Mouse (Mus musculus): ENCODE measurements around the gene Tyms. TPM values are rescaled to one million over a fixed set of nuclear protein-coding genes. Genes with fewer than 3 reads are reported as not detected.

Gene Tyms
- polyA plus RNA-seq, 1 experiment from 2014 or later = 303 TPM

GRCm38 (mm10) chr5:30112533-30113068 is 39.2 kb upstream of the Tyms start:
- Histone ChIP-seq H3K4me1 (replicated peaks; ENCODE audit: control insufficient read depth, insufficient read depth, low read length) (peaks cover 34% of the 10 kb centered on the region), H3K9me3 (ENCODE audit: control insufficient read depth, low read length) (no peaks in the 10 kb centered on the region), H3K27me3 (ENCODE audit: control insufficient read depth, insufficient read depth, low read length) (peaks cover 22% of the 10 kb centered on the region), H3K9ac (ENCODE audit: low read length) (no peak overlapping the region), H3K4me2 (ENCODE audit: low read depth, low read length, severe bottlenecking) (no peak overlapping the region), H3K27ac (ENCODE audit: low read depth, low read length) (no peak overlapping the region), H3K4me3 (ENCODE audit: low read depth, low read length) (no peak overlapping the region), H3K36me3 (ENCODE audit: control insufficient read depth, insufficient read depth, low read length) (no peaks in the 10 kb centered on the region; the same call in 1 of the 2 replicates)
- DNase-seq (ENCODE audit: low spot score) = no peak
- WGBS = 85% methylated on average over 3 of the region's 3 CpGs
- no peak for ATAC-seq (replicated peaks; ENCODE audit: low FRiP score)

- H3K4me1 ChIP-seq (replicated peaks; ENCODE audit: control insufficient read depth, insufficient read depth, low read length) = peaks cover 41% of the 10 kb centered on the region
- H3K27ac ChIP-seq (ENCODE audit: low read depth, low read length) = no peak overlapping the region
- H3K9ac ChIP-seq (ENCODE audit: low read length) = no peak overlapping the region
- DNase-seq (ENCODE audit: low spot score) (no peak), ATAC-seq (replicated peaks; ENCODE audit: low FRiP score) (no peak)
- no peaks in the 10 kb centered on the region; the same call in 1 of the 2 replicates for H3K36me3 ChIP-seq (ENCODE audit: control insufficient read depth, insufficient read depth, low read length)
- no peaks in the 10 kb centered on the region for H3K9me3 ChIP-seq (ENCODE audit: control insufficient read depth, low read length)
- peaks cover 22% of the 10 kb centered on the region for H3K27me3 ChIP-seq (ENCODE audit: control insufficient read depth, insufficient read depth, low read length)
- H3K4me3 ChIP-seq (ENCODE audit: low read depth, low read length) = no peak overlapping the region
- WGBS = 71% methylated on average over 3 of the region's 3 CpGs
- no peak overlapping the region for H3K4me2 ChIP-seq (ENCODE audit: low read depth, low read length, severe bottlenecking)
These were observed 38.4 kb upstream of the Tyms start for GRCm38 (mm10) chr5:30111771-30112170.

GRCm38 (mm10) chr5:30111126-30111525 is 37.7 kb upstream of the Tyms start:
- Histone ChIP-seq H3K27ac (ENCODE audit: low read depth, low read length) (no peak overlapping the region), H3K27me3 (ENCODE audit: control insufficient read depth, insufficient read depth, low read length) (peaks cover 22% of the 10 kb centered on the region), H3K4me2 (ENCODE audit: low read depth, low read length, severe bottlenecking) (peak overlapping the region; percentile 38), H3K4me1 (replicated peaks; ENCODE audit: control insufficient read depth, insufficient read depth, low read length) (peaks cover 47% of the 10 kb centered on the region), H3K9ac (ENCODE audit: low read length) (no peak overlapping the region), H3K4me3 (ENCODE audit: low read depth, low read length) (no peak overlapping the region), H3K9me3 (ENCODE audit: control insufficient read depth, low read length) (no peaks in the 10 kb centered on the region), H3K36me3 (ENCODE audit: control insufficient read depth, insufficient read depth, low read length) (no peaks in the 10 kb centered on the region)
- DNase-seq (ENCODE audit: low spot score) (peak; percentile 81), ATAC-seq (replicated peaks; ENCODE audit: low FRiP score) (peak; percentile 29; the same call in 1 of the 2 replicates)
- 3% methylated on average over 17 of the region's 18 CpGs for WGBS

- H3K4me1 ChIP-seq (replicated peaks; ENCODE audit: control insufficient read depth, insufficient read depth, low read length) = peaks cover 48% of the 10 kb centered on the region
- H3K4me2 ChIP-seq (ENCODE audit: low read depth, low read length, severe bottlenecking) = peak overlapping the region; percentile 38
- ATAC-seq (replicated peaks; ENCODE audit: low FRiP score) (no peak), DNase-seq (ENCODE audit: low spot score) (peak; percentile 72)
- H3K4me3 ChIP-seq (ENCODE audit: low read depth, low read length) = no peak overlapping the region
- H3K9ac ChIP-seq (ENCODE audit: low read length) = peak overlapping the region; percentile 5; the same call in 1 of the 2 replicates
- 5% methylated on average over 22 of the region's 22 CpGs for WGBS
- H3K27ac ChIP-seq (ENCODE audit: low read depth, low read length) = peak overlapping the region; percentile 50
- no peaks in the 10 kb centered on the region for H3K9me3 ChIP-seq (ENCODE audit: control insufficient read depth, low read length)
- no peaks in the 10 kb centered on the region for H3K36me3 ChIP-seq (ENCODE audit: control insufficient read depth, insufficient read depth, low read length)
- peaks cover 22% of the 10 kb centered on the region for H3K27me3 ChIP-seq (ENCODE audit: control insufficient read depth, insufficient read depth, low read length)
These were observed 37.1 kb upstream of the Tyms start for GRCm38 (mm10) chr5:30110371-30111060.

- Histone ChIP-seq H3K27me3 (ENCODE audit: control insufficient read depth, insufficient read depth, low read length) (peaks cover 19% of the 10 kb centered on the region), H3K4me1 (replicated peaks; ENCODE audit: control insufficient read depth, insufficient read depth, low read length) (peaks cover 47% of the 10 kb centered on the region), H3K9me3 (ENCODE audit: control insufficient read depth, low read length) (no peaks in the 10 kb centered on the region), H3K27ac (ENCODE audit: low read depth, low read length) (peak overlapping the region; percentile 50; the same call in 1 of the 2 replicates), H3K4me3 (ENCODE audit: low read depth, low read length) (no peak overlapping the region), H3K36me3 (ENCODE audit: control insufficient read depth, insufficient read depth, low read length) (no peaks in the 10 kb centered on the region), H3K9ac (ENCODE audit: low read length) (no peak overlapping the region; the same call in 1 of the 2 replicates), H3K4me2 (ENCODE audit: low read depth, low read length, severe bottlenecking) (peak overlapping the region; percentile 38; the same call in 1 of the 2 replicates)
- WGBS = 27% methylated on average over 2 of the region's 2 CpGs
- DNase-seq (ENCODE audit: low spot score) = peak; percentile 45
- ATAC-seq (replicated peaks; ENCODE audit: low FRiP score) = no peak
These were observed 36.5 kb upstream of the Tyms start for GRCm38 (mm10) chr5:30109899-30110298.

GRCm38 (mm10) chr5:30108233-30108632 is 34.8 kb upstream of the Tyms start:
- WGBS = 63% methylated on average over 6 of the region's 6 CpGs

GRCm38 (mm10) chr5:30107611-30108041 is 34.2 kb upstream of the Tyms start:
- Histone ChIP-seq H3K27me3 (ENCODE audit: control insufficient read depth, insufficient read depth, low read length) (peaks cover 5% of the 10 kb centered on the region; the same call in 1 of the 2 replicates), H3K4me3 (ENCODE audit: low read depth, low read length) (peak overlapping the region; percentile 62; the same call in 1 of the 2 replicates), H3K27ac (ENCODE audit: low read depth, low read length) (peak overlapping the region; percentile 8), H3K9ac (ENCODE audit: low read length) (peak overlapping the region; percentile 40), H3K36me3 (ENCODE audit: control insufficient read depth, insufficient read depth, low read length) (no peaks in the 10 kb centered on the region), H3K9me3 (ENCODE audit: control insufficient read depth, low read length) (no peaks in the 10 kb centered on the region), H3K4me2 (ENCODE audit: low read depth, low read length, severe bottlenecking) (peak overlapping the region; percentile 99; the same call in 1 of the 2 replicates), H3K4me1 (replicated peaks; ENCODE audit: control insufficient read depth, insufficient read depth, low read length) (peaks cover 37% of the 10 kb centered on the region)
- DNase-seq (ENCODE audit: low spot score) (peak; percentile 57), ATAC-seq (replicated peaks; ENCODE audit: low FRiP score) (no peak)
- 5% methylated on average over 5 of the region's 5 CpGs for WGBS

More at GRCm38 (mm10) chr5:30108233-30108632, 34.8 kb upstream of the Tyms start:
- Histone ChIP-seq H3K9ac (ENCODE audit: low read length) (no peak overlapping the region; the same call in 1 of the 2 replicates), H3K27me3 (ENCODE audit: control insufficient read depth, insufficient read depth, low read length) (peaks cover 11% of the 10 kb centered on the region), H3K27ac (ENCODE audit: low read depth, low read length) (peak overlapping the region; percentile 8; the same call in 1 of the 2 replicates), H3K9me3 (ENCODE audit: control insufficient read depth, low read length) (no peaks in the 10 kb centered on the region), H3K4me3 (ENCODE audit: low read depth, low read length) (no peak overlapping the region), H3K4me2 (ENCODE audit: low read depth, low read length, severe bottlenecking) (peak overlapping the region; percentile 99; the same call in 1 of the 2 replicates), H3K36me3 (ENCODE audit: control insufficient read depth, insufficient read depth, low read length) (no peaks in the 10 kb centered on the region), H3K4me1 (replicated peaks; ENCODE audit: control insufficient read depth, insufficient read depth, low read length) (peaks cover 37% of the 10 kb centered on the region)
- ATAC-seq (replicated peaks; ENCODE audit: low FRiP score) (no peak), DNase-seq (ENCODE audit: low spot score) (peak; percentile 45)

GRCm38 (mm10) chr5:30107186-30107585 is 33.8 kb upstream of the Tyms start:
- ATAC-seq (replicated peaks; ENCODE audit: low FRiP score) (peak; percentile 59), DNase-seq (ENCODE audit: low spot score) (peak; percentile 79)
- Histone ChIP-seq H3K4me1 (replicated peaks; ENCODE audit: control insufficient read depth, insufficient read depth, low read length) (peaks cover 37% of the 10 kb centered on the region), H3K36me3 (ENCODE audit: control insufficient read depth, insufficient read depth, low read length) (no peaks in the 10 kb centered on the region), H3K9me3 (ENCODE audit: control insufficient read depth, low read length) (no peaks in the 10 kb centered on the region), H3K4me2 (ENCODE audit: low read depth, low read length, severe bottlenecking) (peak overlapping the region; percentile 99), H3K27ac (ENCODE audit: low read depth, low read length) (peak overlapping the region; percentile 60), H3K4me3 (ENCODE audit: low read depth, low read length) (peak overlapping the region; percentile 62), H3K27me3 (ENCODE audit: control insufficient read depth, insufficient read depth, low read length) (peaks cover 3% of the 10 kb centered on the region; the same call in 1 of the 2 replicates), H3K9ac (ENCODE audit: low read length) (peak overlapping the region; percentile 85)
- 3% methylated on average over 7 of the region's 7 CpGs for WGBS

Measured in forebrain, embryonic 11.5 days (tissue).